Mouse (Mus musculus): ENCODE results near the gene Sorcs1.

GRCm38 (mm10) chr19:50487768-50488167 lies 190.7 kb downstream of the Sorcs1 start:
- TF ChIP-seq CTCF (IDR thresholded peaks at IDR 0.05; ENCODE audit: low read depth) (no peak), EP300 (IDR thresholded peaks at IDR 0.05; ENCODE audit: low read depth) (no peak)
